Mouse (Mus musculus) spleen, adult 12 weeks (tissue): ENCODE results near the gene Hoxd3.

Experiments used
- DNase-seq: peaks from one replicate; pipeline ENCODE4 v3.0.0; 2022; ENCODE audit warnings: low spot score

Hoxd3 gene

GRCm38 (mm10) chr2:74745540-74746297, 34.0 kb downstream of the Hoxd3 start:
- DNase-seq, result no peak

GRCm38 (mm10) chr2:74746298-74746921, 34.7 kb downstream of the Hoxd3 start:
- DNase-seq, result no peak

GRCm38 (mm10) chr2:74747006-74747405, 35.3 kb downstream of the Hoxd3 start:
- no peak for DNase-seq

GRCm38 (mm10) chr2:74747661-74748141, 36.0 kb downstream of the Hoxd3 start:
- no peak for DNase-seq

- DNase-seq, result no peak
Observed at GRCm38 (mm10) chr2:74748436-74748995, 36.8 kb downstream of the Hoxd3 start.

GRCm38 (mm10) chr2:74749337-74750121, 37.8 kb downstream of the Hoxd3 start:
- no peak for DNase-seq

GRCm38 (mm10) chr2:74750731-74751250, 39.1 kb downstream of the Hoxd3 start:
- DNase-seq, result no peak

- no peak for DNase-seq
Observed at GRCm38 (mm10) chr2:74751861-74752260, 40.1 kb downstream of the Hoxd3 start.

- no peak for DNase-seq
Observed at GRCm38 (mm10) chr2:74752431-74753174, 40.9 kb downstream of the Hoxd3 start.

- DNase-seq, result no peak
Observed at GRCm38 (mm10) chr2:74753175-74753523, 41.4 kb downstream of the Hoxd3 start.

- DNase-seq, result no peak
Observed at GRCm38 (mm10) chr2:74753711-74754110, 42.0 kb downstream of the Hoxd3 start.

GRCm38 (mm10) chr2:74760146-74760545, 48.4 kb downstream of the Hoxd3 start:
- DNase-seq, result no peak

GRCm38 (mm10) chr2:74761941-74762340, 50.2 kb downstream of the Hoxd3 start:
- DNase-seq, result no peak

- no peak for DNase-seq
Observed at GRCm38 (mm10) chr2:74762522-74763244, 51.0 kb downstream of the Hoxd3 start, which contains the start of gene Hoxd1. Hoxd1 (plus strand) TSS chr2:74762980.

- no peak for DNase-seq
Observed at GRCm38 (mm10) chr2:74763245-74763735, 51.6 kb downstream of the Hoxd3 start.

GRCm38 (mm10) chr2:74763976-74764375, 52.2 kb downstream of the Hoxd3 start:
- DNase-seq, result no peak

GRCm38 (mm10) chr2:74774359-74774758, 62.6 kb downstream of the Hoxd3 start:
- no peak for DNase-seq

- no peak for DNase-seq
Observed at GRCm38 (mm10) chr2:74777536-74778275, 66.0 kb downstream of the Hoxd3 start.

GRCm38 (mm10) chr2:74781386-74781785, 69.7 kb downstream of the Hoxd3 start:
- DNase-seq, result no peak

GRCm38 (mm10) chr2:74795531-74795930, 83.8 kb downstream of the Hoxd3 start:
- no peak for DNase-seq
